In the genomic region with DNA sequence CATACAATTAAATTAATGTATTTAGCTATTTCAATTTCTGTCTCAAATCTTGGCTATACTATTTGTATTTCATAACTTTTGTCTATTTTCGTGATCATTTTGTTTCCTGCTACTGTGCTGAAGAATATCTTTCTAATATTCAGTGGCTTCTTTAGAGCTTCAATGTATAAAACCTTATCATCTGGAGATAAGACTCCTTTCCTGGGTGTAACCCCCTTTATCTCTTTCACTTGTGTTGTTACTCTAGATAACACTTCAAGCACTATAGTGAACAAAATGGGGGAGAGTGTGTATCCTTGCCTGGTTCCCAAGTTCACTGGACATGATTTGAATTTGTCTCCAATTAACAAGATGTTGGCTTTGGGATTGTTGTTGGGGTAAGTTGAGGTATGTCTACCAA, we compare ENCODE assay signal across 20 mouse cellular contexts.
DNase-seq lines count a peak whose midpoint lies in the region; ATAC-seq and TF ChIP-seq lines count a peak whose summit lies in the region.
"Had no signal": no experiment of that assay in that cellular context is flagged by ENCODE, and none has a peak within 500 bp of the region (broad histone marks: within the 10 kb centered on the region; RNA-seq: fewer than 3 reads in every experiment).

No protein-coding gene starts in this region.

- no peaks in the 10 kb centered on the region for H3K27me3 ChIP-seq in G1E (ENCODE audit: insufficient read depth, low read length)
- H3K27me3 ChIP-seq in MEL (ENCODE audit: control insufficient read depth in 1 of 2, insufficient read depth in 2 of 2, low read length in 2 of 2) = no peaks in the 10 kb centered on the region
- H3K27me3 ChIP-seq: CH12.LX, Patski had no signal

- TF ChIP-seq CTCF in G1E (IDR thresholded peaks at IDR 0.05; ENCODE audit: low read depth, low read length) = no peak
- TF ChIP-seq CTCF in MEL (IDR thresholded peaks at IDR 0.05 in 2 of 3, conservative IDR thresholded peaks at IDR 0.05 in 1 of 3; ENCODE audit: control insufficient read depth in 1 of 3, insufficient read depth in 1 of 3, low read depth in 2 of 3, low read length in 3 of 3, poor library complexity in 1 of 3, severe bottlenecking in 1 of 3) = no peak

- H3K9me3 ChIP-seq in G1E (replicated peaks) (peaks cover 8% of the 10 kb centered on the region; the same call in 1 of the 2 replicates), MEL (replicated peaks; ENCODE audit: insufficient read depth, low read length) (no peaks in the 10 kb centered on the region)

- H3K79me2 ChIP-seq in MEL (ENCODE audit: control insufficient read depth, insufficient read depth, low read length, poor library complexity) = no peaks in the 10 kb centered on the region

- ATAC-seq in G1E (ENCODE audit: extremely low read depth, insufficient number of reproducible peaks, low FRiP score, poor library complexity, severe bottlenecking) = peak; percentile 65
- ATAC-seq: activated CD4-positive, CD25-positive, alpha-beta regulatory T cell, adult 4 months; CD4-positive, CD25-positive, alpha-beta regulatory T cell, adult 4 months; Patski had no signal

- H3K9ac ChIP-seq in MEL (ENCODE audit: control insufficient read depth, low read depth, low read length, poor library complexity, severe bottlenecking) = no peak overlapping the region

- no peak overlapping the region for H3K27ac ChIP-seq in MEL (ENCODE audit: control insufficient read depth, low read depth, low read length)

- H3K36me3 ChIP-seq in G1E (replicated peaks) (no peaks in the 10 kb centered on the region), MEL (ENCODE audit: control insufficient read depth in 1 of 2, insufficient read depth in 2 of 2, low read length in 2 of 2) (no peaks in the 10 kb centered on the region; a peak in 1 of 4 replicates)

- no peak for TF ChIP-seq POLR2A in MEL (IDR thresholded peaks at IDR 0.05; ENCODE audit: control insufficient read depth in 1 of 2, insufficient read depth in 1 of 2, low read depth in 1 of 2, low read length in 2 of 2, poor library complexity in 1 of 2)

- no peak for DNase-seq in G1E (ENCODE audit: low spot score)
- DNase-seq in MEL (ENCODE audit: low read depth, low spot score) = no peak
- DNase-seq in lung, adult 18-20 months = no peak
- DNase-seq in ovary, postnatal 36 days (ENCODE audit: low spot score) = no peak
- DNase-seq: adrenal gland, adult 2 months; adrenal gland, adult 8-10 months; adrenal gland, postnatal 10 days; adrenal gland, postnatal 14 days; adrenal gland, postnatal 25 days; adrenal gland, postnatal 36 days; B cell, adult 2 months; cerebellum, adult 11 months; cerebellum, adult 11-12 months; cerebellum, adult 18-20 months; cerebellum, adult 2 months; cerebellum, adult 8-10 months had no signal

- H3K4me3 ChIP-seq in G1E (ENCODE audit: low read depth, low read length) (no peak overlapping the region), MEL (ENCODE audit: control insufficient read depth in 1 of 2, insufficient read depth in 1 of 2, low read depth in 2 of 2, low read length in 2 of 2) (no peak overlapping the region)

- no peak for TF ChIP-seq RAD21 in MEL (IDR thresholded peaks at IDR 0.05; ENCODE audit: low read depth, low read length)

- TF ChIP-seq EP300 in MEL (IDR thresholded peaks at IDR 0.05; ENCODE audit: low read depth in 1 of 2, low read length in 2 of 2) = peak; percentile 45 to 56; a peak in 3 of 4 replicates

- H3K4me1 ChIP-seq in G1E (ENCODE audit: insufficient read depth, low read depth, low read length) (no peaks in the 10 kb centered on the region), MEL (ENCODE audit: control insufficient read depth in 1 of 2, insufficient read depth in 2 of 2, low read length in 2 of 2) (no peaks in the 10 kb centered on the region; a peak in 1 of 4 replicates)

TF ChIP-seq in MEL, 35 proteins besides CTCF, POLR2A, EP300 and RAD21:
- TF ChIP-seq GATA1 (IDR thresholded peaks at IDR 0.05; ENCODE audit: low read depth, low read length) (peak; percentile 68), ELF1 (IDR thresholded peaks at IDR 0.05; ENCODE audit: low read depth, low read length) (no peak)
